Mouse (Mus musculus): Measurements from ENCODE around the gene Nyx.

- TF ChIP-seq CTCF (IDR thresholded peaks at IDR 0.05; ENCODE audit: extremely low read depth, insufficient read depth, insufficient read length, insufficient replicate concordance) (no peak), POLR2A (IDR thresholded peaks at IDR 0.05; ENCODE audit: low read depth, low read length) (no peak)
Observed at GRCm38 (mm10) chrX:13482576-13482975, 16.7 kb downstream of the Nyx start.

All from spleen, adult 2 months (tissue).